Mouse (Mus musculus): ENCODE measurements around the gene Fer.

Fer gene

DNA sequence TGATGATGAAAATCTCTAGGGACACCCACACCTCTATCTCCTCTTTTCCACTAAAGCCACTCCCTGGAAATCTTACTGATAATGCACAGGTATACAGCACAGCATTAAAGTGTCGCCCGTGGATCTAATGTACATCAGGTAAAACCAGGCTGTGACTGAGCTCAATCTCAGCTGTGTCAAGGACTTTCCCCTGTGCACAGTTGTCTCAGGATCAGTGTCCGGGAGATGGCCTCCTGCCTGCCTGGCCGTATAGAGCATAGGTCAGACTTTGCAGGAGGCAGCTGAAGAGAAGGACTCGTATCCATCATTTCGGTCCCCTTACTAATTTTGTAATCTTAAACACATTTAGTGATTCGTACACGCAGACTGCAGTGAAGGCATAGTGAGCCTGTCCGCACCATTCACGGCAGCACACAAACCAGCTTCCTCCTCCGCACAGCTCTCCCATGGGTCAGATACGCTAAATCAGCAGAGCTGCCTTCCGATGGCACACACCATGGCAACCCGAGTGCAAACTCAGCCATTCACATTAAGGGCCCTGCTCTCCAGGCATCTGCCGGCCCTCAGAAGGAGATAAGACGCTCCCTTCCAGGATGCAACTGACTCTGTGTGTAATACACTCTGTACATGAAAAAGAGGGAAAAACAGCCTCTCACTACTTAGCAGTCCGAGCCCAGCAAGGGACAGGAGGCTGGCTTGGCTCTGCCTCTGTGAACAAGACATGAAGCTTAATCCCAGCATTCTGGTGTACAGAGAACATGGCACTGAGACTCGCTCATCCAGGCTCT lies 277.4 kb downstream of the Fer start:
- DNase-seq (ENCODE audit: low read depth, low spot score), result no peak

- DNase-seq (ENCODE audit: low read depth, low spot score), result no peak
These were observed 279.0 kb downstream of the Fer start for GRCm38 (mm10) chr17:64141856-64142255.

- no peak for DNase-seq (ENCODE audit: low read depth, low spot score)
These were observed 283.5 kb downstream of the Fer start for GRCm38 (mm10) chr17:64146409-64146808.

DNA sequence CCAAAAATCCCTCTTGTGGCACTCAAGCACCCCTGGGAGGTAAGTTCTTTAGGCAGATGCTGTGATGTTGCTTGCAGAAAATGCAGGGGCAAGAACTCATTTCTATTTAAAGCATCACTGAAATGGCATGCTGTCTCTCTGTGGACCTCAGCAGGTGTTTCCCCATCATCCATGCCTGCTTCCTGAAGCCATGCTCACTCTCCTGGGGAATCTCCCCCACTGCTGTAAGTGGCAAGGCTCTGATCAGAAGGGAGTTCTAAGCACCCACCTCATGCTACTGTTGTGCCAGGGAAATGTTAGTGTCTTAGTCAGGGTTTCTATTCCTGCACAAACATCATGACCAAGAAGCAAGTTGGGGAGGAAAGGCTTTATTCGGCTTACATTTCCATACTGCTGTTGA lies 287.9 kb downstream of the Fer start:
- DNase-seq (ENCODE audit: low read depth, low spot score), result no peak

- DNase-seq (ENCODE audit: low read depth, low spot score), result no peak
These were observed 304.9 kb downstream of the Fer start for GRCm38 (mm10) chr17:64167731-64168130.

DNA sequence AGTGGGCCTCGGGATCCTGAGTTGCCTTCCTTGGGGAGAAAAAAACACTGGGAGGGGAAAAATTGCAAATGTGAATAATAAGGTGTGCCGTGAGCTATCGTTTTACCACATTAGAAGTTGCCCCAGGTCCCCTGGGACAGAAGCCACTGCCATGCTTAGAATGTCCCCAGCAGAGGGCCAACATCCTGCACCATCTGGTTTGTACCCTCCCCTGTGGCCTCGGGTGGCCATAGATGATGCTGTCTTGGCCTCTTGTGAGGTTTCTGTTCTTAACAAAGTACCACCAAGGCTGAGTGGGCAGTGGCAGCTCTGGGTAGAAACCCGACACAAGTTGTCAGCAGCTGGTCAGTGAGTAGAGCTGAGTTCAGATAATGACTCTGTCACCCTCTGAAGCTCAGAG lies 307.2 kb downstream of the Fer start:
- no peak for DNase-seq (ENCODE audit: low read depth, low spot score)

GRCm38 (mm10) chr17:64172474-64172873 lies 309.6 kb downstream of the Fer start:
- no peak for DNase-seq (ENCODE audit: low read depth, low spot score)

DNA sequence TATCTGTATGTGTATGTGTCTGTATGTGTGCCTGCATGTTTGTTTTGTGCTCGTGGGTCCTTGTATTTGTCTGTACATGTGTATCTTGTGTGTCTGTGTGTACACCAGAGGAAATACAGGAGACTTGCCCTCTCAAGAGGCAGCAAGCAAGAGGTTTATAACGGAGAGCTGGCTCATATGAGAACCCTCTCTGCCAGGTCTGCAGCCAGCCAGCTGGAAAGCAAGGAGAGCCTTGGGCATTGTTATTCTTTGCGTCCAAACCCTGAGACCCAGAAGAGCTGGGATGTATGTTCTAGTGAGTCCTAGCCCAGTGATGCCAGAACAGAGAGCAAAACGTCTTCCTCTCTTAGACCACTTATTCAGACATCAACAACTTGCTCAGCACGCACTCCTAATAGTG lies 317.7 kb downstream of the Fer start:
- DNase-seq (ENCODE audit: low read depth, low spot score), result no peak

DNA sequence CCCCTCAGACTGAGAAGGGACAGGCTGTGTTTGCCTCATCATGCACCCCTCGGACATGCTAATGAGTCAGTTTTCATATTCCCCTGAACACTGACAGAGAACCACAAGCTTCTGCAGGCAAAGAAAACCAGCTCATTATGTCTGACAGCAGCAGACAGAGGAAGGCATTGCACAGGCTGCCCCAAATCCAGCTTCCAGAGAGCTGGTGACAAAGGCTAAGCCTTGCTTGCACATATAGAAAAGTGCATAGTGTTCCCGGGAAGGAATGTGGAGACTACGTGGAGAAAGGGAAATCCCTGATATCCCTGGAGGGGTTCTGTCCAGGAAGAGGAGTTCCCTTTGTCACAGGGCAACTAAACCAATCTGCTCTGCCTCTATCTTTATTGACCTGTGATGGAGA lies 318.4 kb downstream of the Fer start:
- no peak for DNase-seq (ENCODE audit: low read depth, low spot score)

- DNase-seq (ENCODE audit: low read depth, low spot score), result no peak
These were observed 319.7 kb downstream of the Fer start for GRCm38 (mm10) chr17:64182599-64182998.

DNA sequence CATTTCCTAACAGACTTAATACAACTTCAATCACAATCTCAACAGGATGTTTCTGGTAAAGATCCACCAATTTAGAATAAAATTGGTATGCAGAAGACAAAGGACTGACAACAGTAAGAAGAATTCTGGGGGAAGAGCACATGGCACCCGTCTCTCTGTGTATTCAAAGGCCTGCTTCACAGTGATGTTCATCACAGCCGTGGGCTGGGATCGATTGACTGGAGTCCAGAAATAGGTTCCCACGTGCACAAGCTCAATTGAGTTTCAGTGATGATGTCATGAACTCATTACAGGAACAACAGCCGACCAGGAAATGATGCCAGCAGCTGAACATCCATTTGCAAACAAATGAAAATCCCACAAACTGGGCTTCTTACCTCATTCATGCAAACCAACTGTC lies 320.3 kb downstream of the Fer start:
- no peak for DNase-seq (ENCODE audit: low read depth, low spot score)
